Mouse (Mus musculus): ENCODE measurements around the gene Neurl1a. TPM values are rescaled to one million over a fixed set of nuclear protein-coding genes. Genes with fewer than 3 reads are reported as not detected.

Neurl1a gene
- total and polyA plus RNA-seq, 3 experiments, result 0.03 TPM; not detected in 2

DNA sequence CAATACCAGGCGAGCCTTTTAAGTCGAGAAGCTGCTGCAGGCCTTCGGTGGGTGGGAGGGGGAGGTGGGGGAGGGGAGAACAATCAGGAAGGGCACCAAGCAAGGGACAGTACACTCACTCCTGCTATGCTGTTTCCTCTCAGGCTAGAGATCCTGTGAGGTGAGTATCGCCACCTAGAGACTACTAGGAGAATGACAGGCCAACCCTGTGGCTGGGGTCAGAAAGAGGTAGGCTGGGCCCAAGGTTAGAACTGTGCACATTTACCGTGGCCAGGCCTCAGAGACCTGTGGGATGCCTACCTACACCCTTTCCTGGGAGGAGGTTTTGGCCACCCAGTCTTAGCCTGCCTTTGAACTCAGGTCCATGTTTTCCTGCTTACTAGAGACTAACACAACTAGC, 81.0 kb downstream of the Neurl1a start:
- Histone ChIP-seq H3K4me3 (ENCODE audit: control insufficient read depth in 1 of 2, insufficient read depth in 1 of 2, low read depth in 2 of 2, low read length in 2 of 2) (no peak overlapping the region), H3K36me3 (ENCODE audit: control insufficient read depth in 1 of 2, insufficient read depth in 2 of 2, low read length in 2 of 2) (no peaks in the 10 kb centered on the region), H3K9me3 (replicated peaks; ENCODE audit: insufficient read depth, low read length) (no peaks in the 10 kb centered on the region), H3K79me2 (ENCODE audit: control insufficient read depth, insufficient read depth, low read length, poor library complexity) (no peaks in the 10 kb centered on the region), H3K9ac (ENCODE audit: control insufficient read depth, low read depth, low read length, poor library complexity, severe bottlenecking) (no peak overlapping the region), H3K27ac (ENCODE audit: control insufficient read depth, low read depth, low read length) (no peak overlapping the region), H3K27me3 (ENCODE audit: control insufficient read depth in 1 of 2, insufficient read depth in 2 of 2, low read length in 2 of 2) (no peaks in the 10 kb centered on the region), H3K4me1 (ENCODE audit: control insufficient read depth in 1 of 2, insufficient read depth in 2 of 2, low read length in 2 of 2) (no peaks in the 10 kb centered on the region)
- DNase-seq (ENCODE audit: low read depth, low spot score), result peak; percentile 49
- TF ChIP-seq EP300 (IDR thresholded peaks at IDR 0.05; ENCODE audit: low read depth in 1 of 2, low read length in 2 of 2), result no peak
- TF ChIP-seq RAD21 (IDR thresholded peaks at IDR 0.05; ENCODE audit: low read depth, low read length), result peak; percentile 38
- TF ChIP-seq SMC3 (IDR thresholded peaks at IDR 0.05; ENCODE audit: low read depth, low read length), result peak; percentile 34
- no peak for TF ChIP-seq MXI1 (IDR thresholded peaks at IDR 0.05; ENCODE audit: low read depth, low read length)
- TF ChIP-seq CTCF (IDR thresholded peaks at IDR 0.05 in 2 of 3, conservative IDR thresholded peaks at IDR 0.05 in 1 of 3; ENCODE audit: control insufficient read depth in 1 of 3, insufficient read depth in 1 of 3, low read depth in 2 of 3, low read length in 3 of 3, poor library complexity in 1 of 3, severe bottlenecking in 1 of 3), result peak; percentile 60 to 77 (median 63)
- no peak for TF ChIP-seq USF1 (IDR thresholded peaks at IDR 0.05; ENCODE audit: low read depth, low read length)

DNA sequence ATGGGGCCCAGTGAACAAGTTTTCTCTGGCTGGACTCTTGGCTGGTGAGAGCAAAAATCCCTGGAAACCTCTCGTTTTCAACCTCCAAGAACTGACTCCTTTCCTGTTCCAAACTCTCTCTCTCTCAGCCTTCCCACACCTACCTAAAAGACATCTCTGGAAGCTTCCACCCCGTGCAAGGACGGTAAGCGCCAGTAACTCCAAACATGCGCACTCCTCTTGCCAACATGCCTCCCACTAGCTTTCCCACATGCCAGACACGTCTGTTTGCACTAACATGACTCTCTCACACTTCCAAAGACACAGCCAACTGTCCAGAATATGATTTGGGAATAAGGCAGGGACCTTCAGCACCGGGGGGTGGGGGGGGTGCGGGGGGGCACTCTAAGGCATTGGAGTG, 82.6 kb downstream of the Neurl1a start:
- H3K9ac ChIP-seq (ENCODE audit: control insufficient read depth, low read depth, low read length, poor library complexity, severe bottlenecking), result no peak overlapping the region
- H3K27me3 ChIP-seq (ENCODE audit: control insufficient read depth in 1 of 2, insufficient read depth in 2 of 2, low read length in 2 of 2), result no peaks in the 10 kb centered on the region
- H3K79me2 ChIP-seq (ENCODE audit: control insufficient read depth, insufficient read depth, low read length, poor library complexity), result no peaks in the 10 kb centered on the region
- no peak overlapping the region for H3K27ac ChIP-seq (ENCODE audit: control insufficient read depth, low read depth, low read length)
- TF ChIP-seq ZNF384 (IDR thresholded peaks at IDR 0.05; ENCODE audit: low read depth, low read length), result no peak
- TF ChIP-seq ZC3H11A (IDR thresholded peaks at IDR 0.05; ENCODE audit: low read depth, low read length), result no peak
- TF ChIP-seq TCF12 (IDR thresholded peaks at IDR 0.05; ENCODE audit: low read depth, low read length), result no peak
- TF ChIP-seq CHD2 (IDR thresholded peaks at IDR 0.05; ENCODE audit: low read length), result no peak
- no peak for TF ChIP-seq POLR2AphosphoS2 (IDR thresholded peaks at IDR 0.05; ENCODE audit: low read length)
- TF ChIP-seq MEF2A (IDR thresholded peaks at IDR 0.05; ENCODE audit: extremely low read depth, insufficient replicate concordance, low read depth, low read length, poor library complexity, severe bottlenecking), result no peak
- TF ChIP-seq ZMIZ1 (IDR thresholded peaks at IDR 0.05; ENCODE audit: low read depth, low read length), result no peak
- no peak for TF ChIP-seq MXI1 (IDR thresholded peaks at IDR 0.05; ENCODE audit: low read depth, low read length)
- TF ChIP-seq POLR2A (IDR thresholded peaks at IDR 0.05; ENCODE audit: control insufficient read depth in 1 of 2, insufficient read depth in 1 of 2, low read depth in 1 of 2, low read length in 2 of 2, poor library complexity in 1 of 2), result no peak
- TF ChIP-seq NELFE (IDR thresholded peaks at IDR 0.05; ENCODE audit: low read depth, low read length), result no peak
- no peak for TF ChIP-seq MAX (IDR thresholded peaks at IDR 0.05; ENCODE audit: low read length)
- no peak for TF ChIP-seq SMC3 (IDR thresholded peaks at IDR 0.05; ENCODE audit: low read depth, low read length)
- no peak for TF ChIP-seq MAFK (IDR thresholded peaks at IDR 0.05; ENCODE audit: borderline replicate concordance, low read depth, low read length)
- no peak for TF ChIP-seq ZKSCAN1 (IDR thresholded peaks at IDR 0.05; ENCODE audit: low read depth, low read length)
- TF ChIP-seq JUND (IDR thresholded peaks at IDR 0.05; ENCODE audit: low read depth, low read length), result no peak
- TF ChIP-seq GABPA (IDR thresholded peaks at IDR 0.05; ENCODE audit: low read depth, low read length), result no peak
- TF ChIP-seq CTCF (IDR thresholded peaks at IDR 0.05 in 2 of 3, conservative IDR thresholded peaks at IDR 0.05 in 1 of 3; ENCODE audit: control insufficient read depth in 1 of 3, insufficient read depth in 1 of 3, low read depth in 2 of 3, low read length in 3 of 3, poor library complexity in 1 of 3, severe bottlenecking in 1 of 3), result no peak
- no peaks in the 10 kb centered on the region for H3K4me1 ChIP-seq (ENCODE audit: control insufficient read depth in 1 of 2, insufficient read depth in 2 of 2, low read length in 2 of 2)
- no peaks in the 10 kb centered on the region for H3K9me3 ChIP-seq (replicated peaks; ENCODE audit: insufficient read depth, low read length)
- DNase-seq (ENCODE audit: low read depth, low spot score), result no peak
- no peaks in the 10 kb centered on the region for H3K36me3 ChIP-seq (ENCODE audit: control insufficient read depth in 1 of 2, insufficient read depth in 2 of 2, low read length in 2 of 2)
- H3K4me3 ChIP-seq (ENCODE audit: control insufficient read depth in 1 of 2, insufficient read depth in 1 of 2, low read depth in 2 of 2, low read length in 2 of 2), result no peak overlapping the region

Measured in MEL (cell line).